Mouse (Mus musculus): ENCODE measurements around the gene Prelid1.

Gene Prelid1

DNA sequence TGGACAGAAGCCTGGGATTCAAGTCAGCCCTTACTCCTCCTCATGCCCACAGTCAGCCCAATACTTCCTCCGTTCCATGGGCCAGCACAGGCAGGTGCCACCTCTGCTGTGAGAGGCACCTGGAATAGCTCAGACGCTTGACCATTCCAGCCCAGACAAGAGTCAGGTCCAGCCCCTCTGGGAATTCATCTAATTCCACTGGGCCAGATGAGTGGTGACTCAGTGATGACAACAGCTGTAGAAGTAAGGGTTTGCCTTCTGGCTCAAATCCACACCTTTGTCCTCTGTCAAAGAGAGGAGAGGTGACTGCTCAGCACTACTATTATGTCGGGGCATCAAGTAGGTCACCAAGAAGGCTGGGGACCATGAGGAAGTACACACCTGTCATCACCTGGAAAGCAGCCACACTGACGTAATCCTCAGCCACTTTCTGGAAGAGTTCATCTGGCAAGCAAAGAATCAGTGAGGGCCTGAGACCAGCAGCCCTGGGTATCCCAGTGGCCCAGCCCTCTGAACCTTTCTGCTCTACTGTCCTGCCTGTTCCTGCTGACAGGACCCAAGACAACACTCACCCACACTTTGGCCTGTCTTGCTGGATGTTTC, at the start of gene Prelid1:
TSS of gene Prelid1 (plus strand) at position 570 of the 603 bp plus-strand sequence.
- peak in 1 of 2 experiments; percentile 62 for DNase-seq (ENCODE audit: inconsistent age in 2 of 2, low spot score in 1 of 2)

DNA sequence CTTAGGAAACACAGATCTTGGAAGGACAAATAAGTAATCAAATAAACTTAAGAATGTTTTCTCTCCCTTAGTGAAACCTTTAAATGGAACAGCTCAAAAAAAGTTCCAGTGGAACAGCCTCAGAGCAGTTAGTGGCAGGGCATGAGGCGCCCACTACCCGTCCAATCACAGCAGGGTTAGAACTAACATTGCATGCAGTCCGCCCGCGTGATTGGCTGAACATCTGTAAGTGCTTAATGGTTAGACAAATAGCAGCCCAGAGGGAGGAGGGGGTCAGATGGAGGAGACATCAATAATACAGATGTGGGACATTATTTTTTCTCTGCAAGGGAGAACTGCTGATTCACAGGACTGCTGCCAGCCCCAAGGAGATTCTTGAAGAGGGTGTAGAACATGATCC, 43.1 kb upstream of the Prelid1 start:
- DNase-seq (ENCODE audit: inconsistent age in 2 of 2, low spot score in 1 of 2): no peak

DNA sequence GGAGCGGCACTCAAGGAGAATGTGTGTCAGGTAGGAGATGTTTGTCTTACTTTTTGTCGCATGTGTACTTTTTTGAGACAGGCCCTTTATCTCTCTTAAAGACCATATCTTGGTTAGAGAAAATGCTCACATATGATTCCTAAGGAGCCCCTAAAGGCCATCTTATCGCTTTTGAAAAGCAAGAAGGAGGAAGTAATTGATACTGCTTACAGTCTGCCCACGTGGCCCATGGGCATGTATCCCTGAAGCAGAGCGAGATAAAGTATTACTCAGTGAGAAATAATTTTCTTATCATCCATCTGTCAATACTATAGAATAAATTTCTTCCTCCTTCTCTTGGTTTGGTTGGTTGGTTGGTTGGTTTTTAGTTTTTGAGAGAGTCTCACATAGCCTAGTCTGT, 42.7 kb upstream of the Prelid1 start:
- DNase-seq (ENCODE audit: inconsistent age in 2 of 2, low spot score in 1 of 2): no peak

DNA sequence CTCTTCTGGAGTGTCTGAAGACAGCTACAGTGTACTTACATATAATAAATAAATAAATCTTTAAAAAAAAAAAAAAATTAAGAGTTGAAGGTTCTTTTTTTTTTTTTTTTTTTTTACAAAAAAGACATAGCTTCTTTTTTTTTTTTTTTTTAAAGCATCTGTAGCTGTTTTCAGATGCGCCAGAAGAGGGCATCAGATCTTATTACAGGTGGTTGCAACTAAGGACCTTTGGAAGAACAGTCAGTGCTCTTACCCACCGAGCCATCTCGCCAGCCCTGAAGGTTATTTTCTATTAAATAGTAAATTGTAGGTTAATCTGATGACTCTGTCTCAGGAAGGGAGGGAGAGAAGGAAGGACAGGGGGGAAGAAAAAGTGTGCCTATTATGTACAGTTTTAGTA, 31.4 kb upstream of the Prelid1 start:
- no peak for DNase-seq (ENCODE audit: inconsistent age in 2 of 2, low spot score in 1 of 2)

DNA sequence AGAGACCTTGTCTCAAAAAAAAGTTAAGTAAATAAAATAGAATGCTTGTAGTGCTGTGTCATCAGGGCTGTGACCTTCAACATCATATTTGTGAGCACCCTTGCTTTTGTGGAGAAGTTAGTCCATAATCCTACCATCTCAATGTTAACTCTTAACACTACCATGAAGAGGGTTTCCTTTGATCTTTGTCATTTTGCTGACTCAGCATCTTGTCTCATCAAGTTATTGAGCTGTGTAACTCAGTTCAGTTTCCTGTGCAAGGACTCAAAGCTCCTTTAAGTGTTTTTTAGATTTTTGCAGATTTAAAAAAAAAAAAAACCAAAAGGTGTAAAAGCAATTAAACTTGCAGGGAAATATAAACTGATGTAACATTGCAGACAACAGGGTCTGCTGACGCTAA, 23.5 kb upstream of the Prelid1 start:
- peak in 1 of 2 experiments; percentile 57 for DNase-seq (ENCODE audit: inconsistent age in 2 of 2, low spot score in 1 of 2)

DNA sequence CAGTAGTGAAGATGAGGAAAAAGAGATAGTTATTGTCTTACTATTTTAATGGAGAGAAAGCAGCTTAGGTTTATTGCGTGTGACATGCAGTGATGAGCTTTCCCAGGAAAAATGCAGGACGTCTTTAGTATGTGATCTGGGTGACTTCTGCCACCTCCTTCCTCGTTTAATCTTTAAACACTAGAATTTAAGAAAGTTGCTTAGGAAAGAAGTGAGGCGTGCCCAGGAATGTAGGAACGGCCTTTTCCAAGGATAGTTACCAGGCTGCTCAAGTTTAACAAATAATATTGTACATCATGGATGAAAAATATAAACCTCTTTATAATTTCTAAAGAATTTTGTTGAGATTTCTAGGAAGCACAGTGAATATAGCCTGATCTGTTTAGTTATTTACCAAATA, 19.4 kb upstream of the Prelid1 start:
- DNase-seq (ENCODE audit: inconsistent age in 2 of 2, low spot score in 1 of 2): no peak

DNA sequence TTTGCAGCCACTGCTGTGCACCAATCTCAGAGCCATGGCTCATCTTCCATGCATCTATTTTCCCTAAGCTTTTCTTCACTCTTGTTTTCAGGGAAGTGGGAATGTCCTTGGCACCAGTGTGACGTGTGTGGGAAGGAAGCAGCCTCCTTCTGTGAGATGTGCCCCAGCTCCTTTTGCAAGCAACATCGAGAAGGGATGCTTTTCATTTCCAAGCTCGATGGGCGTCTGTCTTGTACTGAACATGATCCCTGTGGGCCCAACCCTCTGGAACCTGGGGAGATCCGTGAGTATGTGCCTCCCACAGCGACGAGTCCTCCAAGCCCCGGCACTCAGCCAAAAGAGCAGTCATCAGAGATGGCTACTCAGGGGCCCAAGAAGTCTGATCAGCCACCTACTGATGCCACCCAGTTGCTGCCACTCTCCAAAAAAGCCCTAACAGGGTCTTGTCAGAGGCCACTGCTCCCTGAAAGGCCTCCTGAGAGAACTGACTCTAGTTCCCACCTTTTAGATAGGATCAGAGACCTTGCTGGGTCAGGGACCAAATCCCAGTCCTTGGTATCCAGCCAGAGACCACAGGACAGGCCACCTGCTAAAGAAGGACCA, 8.2 kb upstream of the Prelid1 start:
- peak in 1 of 2 experiments; percentile 31 for DNase-seq (ENCODE audit: inconsistent age in 2 of 2, low spot score in 1 of 2)

DNA sequence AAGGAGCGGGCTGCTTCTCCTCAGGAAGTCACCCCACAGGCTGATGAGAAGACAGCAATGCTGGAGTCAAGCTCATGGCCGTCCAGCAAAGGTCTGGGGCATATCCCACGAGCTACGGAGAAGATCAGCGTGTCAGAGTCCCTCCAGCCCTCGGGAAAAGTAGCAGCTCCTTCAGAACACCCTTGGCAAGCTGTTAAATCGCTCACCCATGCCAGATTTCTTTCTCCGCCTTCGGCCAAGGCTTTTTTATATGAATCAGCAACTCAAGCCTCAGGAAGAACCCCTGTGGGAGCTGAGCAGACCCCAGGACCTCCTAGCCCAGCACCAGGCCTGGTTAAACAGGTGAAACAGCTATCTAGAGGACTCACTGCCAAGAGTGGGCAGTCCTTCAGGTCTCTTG, 7.2 kb upstream of the Prelid1 start:
- DNase-seq (ENCODE audit: inconsistent age in 2 of 2, low spot score in 1 of 2): peak in 1 of 2 experiments; percentile 35

DNA sequence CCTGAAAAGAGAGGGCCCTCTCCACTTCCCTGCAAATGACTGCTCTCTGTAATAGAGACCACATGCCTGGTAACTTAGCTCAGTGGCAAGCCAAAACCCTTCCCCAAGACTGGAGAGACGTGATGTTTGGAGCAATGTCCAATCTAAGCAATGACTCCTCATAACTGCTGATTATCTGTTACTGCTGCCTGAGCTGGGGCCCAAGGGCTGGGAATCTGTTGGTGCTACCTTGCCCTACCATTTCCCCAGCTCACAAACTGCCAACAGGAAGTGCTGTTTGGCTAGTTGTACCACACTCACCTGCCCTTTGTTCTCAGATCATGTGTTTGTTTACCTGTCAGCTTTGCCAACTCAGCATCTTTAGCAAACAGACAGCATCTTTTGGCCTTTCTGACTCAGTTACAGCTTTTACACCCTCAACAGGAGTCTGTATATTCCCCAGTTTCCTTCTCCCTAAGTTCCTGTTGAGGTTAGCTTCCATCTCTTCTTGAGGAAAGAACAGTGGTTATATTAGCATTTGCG, 5.3 kb upstream of the Prelid1 start:
- DNase-seq (ENCODE audit: inconsistent age in 2 of 2, low spot score in 1 of 2): no peak

DNA sequence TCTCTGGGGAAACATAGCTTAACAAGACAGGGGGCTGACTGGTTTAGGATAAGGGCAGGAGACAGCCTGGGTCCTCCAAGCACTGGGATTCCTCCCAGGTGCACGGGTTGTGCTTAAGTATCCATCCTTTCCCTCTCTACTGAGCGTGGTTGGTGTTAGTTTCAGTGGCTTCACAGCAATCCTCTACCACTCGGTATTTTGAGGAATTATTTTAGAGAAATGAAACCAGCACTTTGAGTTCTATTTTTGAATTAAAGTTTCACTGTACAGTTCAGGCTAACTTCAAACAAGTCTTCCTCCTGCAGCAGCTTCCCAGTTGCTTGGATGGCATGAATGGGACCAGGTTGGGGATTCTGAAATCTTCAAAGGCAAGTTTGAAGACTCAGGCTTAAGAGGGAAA, 1.9 kb upstream of the Prelid1 start:
- no peak for DNase-seq (ENCODE audit: inconsistent age in 2 of 2, low spot score in 1 of 2)

DNA sequence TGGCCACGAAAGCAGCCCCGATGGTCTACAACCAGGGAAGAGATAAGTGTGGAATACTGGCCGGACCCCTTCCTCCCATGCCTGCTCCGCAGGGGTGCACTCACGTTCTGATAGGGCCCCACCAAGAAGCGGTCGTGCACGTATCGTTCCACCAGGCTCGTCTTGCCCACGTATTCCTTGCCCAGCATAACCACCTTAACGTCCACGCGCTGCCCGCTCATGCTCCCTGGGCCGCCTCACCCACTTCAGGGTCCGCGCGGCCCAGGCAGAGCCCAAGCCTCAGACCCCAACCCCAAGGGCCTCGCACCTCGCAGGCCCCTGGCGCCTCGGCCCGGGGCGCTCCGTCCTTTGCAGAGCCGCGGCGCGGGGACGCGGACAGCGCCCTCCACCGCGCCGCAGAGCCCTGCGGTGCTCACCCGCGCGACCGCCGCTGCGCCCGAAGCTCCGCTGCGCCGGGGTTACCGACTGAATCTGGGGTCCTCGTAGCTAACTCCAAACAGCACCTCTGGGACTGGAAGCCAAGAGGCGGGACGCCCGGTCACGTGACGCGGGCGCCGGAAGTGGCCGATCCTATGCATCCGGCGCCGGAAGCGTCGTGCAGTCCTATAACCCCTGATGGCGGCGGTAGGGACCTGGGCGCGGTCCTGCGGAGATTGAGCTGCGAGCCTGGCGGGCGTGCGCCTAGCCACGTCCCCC, 1.3 kb downstream of the Prelid1 start, which contains the start of gene Rab24:
TSS of gene Rab24 (minus strand) at position 513 of the 696 bp plus-strand sequence.
- DNase-seq (ENCODE audit: inconsistent age in 2 of 2, low spot score in 1 of 2): peak; percentile 90 to 96

DNA sequence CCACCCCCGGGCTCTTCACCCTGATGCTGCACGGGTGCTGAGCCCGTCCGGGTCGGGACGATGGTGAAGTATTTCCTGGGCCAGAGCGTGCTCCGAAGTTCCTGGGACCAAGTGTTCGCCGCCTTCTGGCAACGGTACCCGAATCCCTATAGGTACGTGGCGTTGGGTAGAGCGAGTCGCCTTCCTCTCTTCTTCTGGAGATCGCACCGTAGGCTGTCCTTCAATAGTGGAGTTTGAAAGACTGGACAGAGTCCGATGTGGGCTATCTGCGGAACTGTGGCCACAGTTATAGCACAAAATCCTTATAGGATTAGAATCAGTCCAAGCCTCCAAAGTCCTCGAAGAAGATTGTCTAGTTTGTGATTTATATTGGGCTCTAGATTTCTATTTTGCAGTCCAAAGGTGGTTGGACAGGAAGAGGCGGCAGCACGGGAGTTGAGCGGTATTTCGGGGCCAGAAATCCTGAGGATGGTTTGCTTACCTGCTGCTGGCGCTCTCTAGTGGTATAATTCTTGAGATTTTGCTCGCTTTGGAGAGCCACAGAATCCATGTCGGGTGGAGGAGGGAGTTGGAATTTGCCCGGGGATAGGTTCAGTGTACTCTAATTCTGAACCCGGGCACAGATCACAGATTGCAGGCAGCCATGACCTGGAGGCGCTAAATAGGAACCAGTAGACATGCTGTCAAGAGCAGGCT, 2.0 kb downstream of the Prelid1 start:
- peak; percentile 40 to 80 for DNase-seq (ENCODE audit: inconsistent age in 2 of 2, low spot score in 1 of 2)

DNA sequence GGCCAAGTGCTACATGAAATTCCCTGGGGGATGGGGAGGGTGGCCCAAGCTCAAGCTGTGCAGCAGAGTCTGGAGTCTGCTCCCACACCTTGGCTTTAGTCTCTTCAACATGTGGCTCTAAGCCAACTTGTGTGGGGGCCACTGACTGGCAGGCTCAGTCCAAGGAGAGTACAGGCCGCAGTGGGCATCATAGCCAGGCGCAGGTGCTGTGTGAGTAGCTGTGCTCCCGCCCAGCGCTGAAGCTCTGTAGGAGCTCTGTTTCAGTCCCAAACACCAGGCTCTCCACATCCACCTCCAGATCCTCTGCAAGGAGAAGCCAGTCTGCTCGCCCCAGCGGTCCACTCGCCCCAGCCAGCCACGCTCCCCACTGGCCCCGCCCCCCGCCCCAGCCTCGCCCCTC, 5.3 kb downstream of the Prelid1 start:
- DNase-seq (ENCODE audit: inconsistent age in 2 of 2, low spot score in 1 of 2): no peak

DNA sequence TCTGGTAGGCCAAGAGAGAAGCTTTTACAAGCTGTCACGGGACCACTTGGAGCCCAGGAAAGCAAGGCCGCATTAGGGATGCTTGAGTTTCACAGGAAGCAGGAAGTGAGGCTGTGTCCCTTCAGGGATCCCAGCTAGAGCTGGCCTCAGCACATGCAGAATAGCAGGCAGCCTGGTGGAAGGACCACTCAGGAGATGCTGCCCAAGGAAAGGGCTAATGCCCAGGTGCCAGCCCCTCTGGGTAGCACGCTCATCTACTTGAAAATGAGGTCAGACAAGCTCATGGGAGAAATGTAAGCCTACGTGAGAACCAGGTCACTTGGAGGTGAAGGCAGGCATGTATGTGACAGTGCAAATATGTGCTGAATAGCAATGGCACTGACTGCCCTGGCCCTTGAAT, 6.9 kb downstream of the Prelid1 start:
- DNase-seq (ENCODE audit: inconsistent age in 2 of 2, low spot score in 1 of 2): peak in 1 of 2 experiments; percentile 54

DNA sequence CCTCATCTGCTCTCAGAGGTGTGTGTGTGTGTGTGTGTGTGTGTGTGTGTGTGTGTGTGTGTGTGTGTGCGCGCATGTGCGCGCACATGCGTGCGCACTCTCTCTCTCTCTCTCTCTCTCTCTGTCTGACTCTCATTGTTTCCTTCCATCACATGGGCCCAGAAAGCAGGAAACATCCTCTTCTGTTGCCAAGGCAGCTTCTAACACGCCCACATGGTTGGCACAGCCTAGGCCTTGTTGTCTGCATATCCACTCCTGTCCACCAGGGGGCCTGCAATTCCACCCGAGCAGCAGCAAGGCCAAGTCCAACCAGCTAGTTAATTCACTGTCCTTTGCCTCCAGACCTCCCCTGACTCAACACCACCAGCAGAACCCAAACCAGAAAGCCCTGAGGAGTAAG, 7.3 kb downstream of the Prelid1 start:
- peak; percentile 85 to 95 for DNase-seq (ENCODE audit: inconsistent age in 2 of 2, low spot score in 1 of 2)

DNA sequence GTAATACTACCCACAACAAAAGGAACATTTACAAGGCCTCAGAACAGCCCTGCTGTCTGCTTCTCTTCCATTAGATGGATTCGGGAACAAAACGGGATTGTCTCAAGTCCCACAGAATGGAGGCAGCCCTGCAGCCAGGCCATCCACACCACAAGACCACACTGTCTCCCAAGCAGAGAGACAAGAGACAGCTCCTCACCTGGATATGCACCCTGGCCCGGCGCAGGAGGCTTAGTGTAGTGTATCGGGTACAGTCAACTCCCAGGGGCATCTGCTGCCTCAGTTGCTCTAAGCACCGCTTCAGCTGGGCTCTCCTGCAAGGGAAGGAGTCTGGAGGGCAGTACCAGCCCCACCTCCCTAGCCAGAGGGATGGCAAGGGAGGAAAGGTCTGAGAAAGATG, 7.9 kb downstream of the Prelid1 start:
- no peak for DNase-seq (ENCODE audit: inconsistent age in 2 of 2, low spot score in 1 of 2)

DNA sequence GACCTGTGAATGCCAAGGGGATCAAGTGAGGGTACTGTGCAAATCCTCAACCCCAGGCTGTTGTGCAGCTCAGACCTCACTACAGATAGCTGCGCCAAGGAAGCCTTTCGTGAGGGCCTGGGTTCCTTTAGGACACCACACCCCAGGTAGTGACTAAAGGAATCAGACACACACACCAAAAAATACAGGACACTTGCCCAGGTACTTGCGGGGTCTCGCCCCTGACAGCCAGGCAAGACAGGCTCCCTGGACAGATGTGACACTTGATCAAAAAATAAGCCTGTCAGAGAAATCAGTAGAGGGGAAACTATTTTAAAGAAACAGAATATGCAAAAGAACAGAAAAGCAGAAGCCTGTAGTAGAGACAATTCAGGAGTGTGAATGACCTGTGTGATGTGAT, 8.3 kb downstream of the Prelid1 start:
- DNase-seq (ENCODE audit: inconsistent age in 2 of 2, low spot score in 1 of 2): peak in 1 of 2 experiments; percentile 34

DNA sequence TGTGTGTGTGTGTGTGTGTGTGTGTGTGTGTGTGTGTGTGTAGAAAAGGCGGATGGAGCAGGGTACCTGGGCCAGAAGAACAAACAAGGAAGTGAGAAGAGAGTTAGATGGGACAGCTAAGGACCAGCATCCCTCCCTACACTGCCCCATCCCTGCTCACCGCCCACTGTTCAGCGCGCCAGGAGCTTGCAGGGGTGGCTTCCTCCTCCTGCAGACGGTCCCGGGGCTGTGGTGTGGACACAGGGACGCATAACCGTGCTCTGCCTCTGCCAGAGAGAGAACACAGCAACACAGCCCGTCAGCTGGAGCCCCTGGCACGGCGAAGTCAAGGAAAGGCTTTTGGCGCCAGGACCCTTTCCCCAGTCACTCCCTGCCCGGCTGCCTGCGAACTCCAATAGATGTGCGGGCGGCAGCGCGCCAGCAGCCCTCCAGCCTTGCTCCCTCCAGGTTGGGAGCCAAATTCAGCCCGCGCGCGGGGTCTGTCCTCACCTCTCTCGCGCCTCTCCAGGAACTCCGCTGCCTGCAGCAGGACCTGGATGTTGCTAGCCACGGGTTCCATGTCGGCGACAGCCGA, 8.9 kb downstream of the Prelid1 start:
- DNase-seq (ENCODE audit: inconsistent age in 2 of 2, low spot score in 1 of 2): peak; percentile 53 to 57

DNA sequence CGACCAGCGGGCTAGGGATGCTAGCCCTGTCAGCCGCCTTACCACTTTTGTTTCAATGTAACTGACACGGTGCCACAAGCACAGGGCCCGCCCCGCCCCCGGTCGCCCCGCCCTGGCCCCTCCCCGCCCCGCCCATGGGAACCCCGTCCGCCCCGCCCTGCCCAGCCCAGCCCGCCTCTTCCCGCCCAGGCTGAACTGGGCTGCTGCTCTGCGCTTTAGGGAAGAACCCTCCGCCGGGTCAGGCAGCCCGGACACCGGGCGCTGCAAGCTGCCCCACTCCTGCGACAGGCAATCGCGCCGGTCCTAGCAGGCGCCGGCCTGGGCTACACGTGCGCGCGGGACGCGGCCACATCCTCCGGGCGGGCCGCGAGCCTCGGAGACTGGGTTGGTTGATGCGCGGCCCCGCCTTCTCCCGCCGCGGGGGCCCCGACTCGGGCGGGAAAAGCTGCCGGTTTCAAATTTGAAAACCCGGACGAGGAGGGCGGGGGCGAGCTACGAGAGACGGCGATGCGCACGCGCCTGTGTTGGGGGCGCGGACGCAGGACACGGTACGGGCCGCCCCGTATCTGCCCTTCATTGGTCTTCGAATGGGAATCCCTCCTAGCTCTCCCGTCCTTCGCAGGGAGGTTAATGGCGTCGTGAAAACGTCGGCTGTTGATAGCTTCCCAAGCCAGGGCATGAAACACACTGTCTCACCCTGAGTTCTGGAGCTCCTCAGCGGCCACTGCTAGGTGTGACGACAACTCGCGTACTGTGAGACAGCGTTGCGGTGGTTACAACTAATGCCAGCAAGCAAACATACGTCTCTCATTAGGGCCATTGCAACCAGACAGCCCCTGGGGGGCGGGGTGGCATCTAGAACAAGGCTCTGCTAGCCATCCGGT, 9.6 kb downstream of the Prelid1 start, which contains the start of gene Mxd3:
TSS of gene Mxd3 (minus strand) at position 141 of the 884 bp plus-strand sequence.
- DNase-seq (ENCODE audit: inconsistent age in 2 of 2, low spot score in 1 of 2): peak; percentile 86 to 96
